Mouse (Mus musculus): Measurements from ENCODE around the gene Vmn2r106. TPM values are rescaled to one million over a fixed set of nuclear protein-coding genes. Genes with fewer than 3 reads are reported as not detected.

The Vmn2r106 gene
- not detected for polyA plus RNA-seq (2017; shearing (Covaris generic))

DNA sequence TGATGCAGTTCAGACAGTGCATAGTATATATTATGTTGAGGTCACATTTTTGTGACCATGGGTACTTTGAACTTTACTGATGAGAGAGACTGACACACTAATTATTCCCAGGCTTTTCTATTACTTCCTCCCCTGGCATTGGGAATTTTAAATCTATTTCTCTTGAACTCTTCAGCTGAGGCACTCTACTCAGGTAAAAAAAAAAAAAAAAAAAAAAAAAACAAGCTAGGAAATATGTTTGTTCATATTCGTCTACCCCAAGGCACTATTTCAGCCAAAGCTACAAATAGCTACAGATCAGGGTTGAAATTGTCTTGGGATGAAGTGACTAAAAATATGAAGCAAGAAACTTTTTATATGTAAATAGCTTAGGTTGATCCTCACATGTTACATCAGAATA, at the start of gene Vmn2r106:
Vmn2r106 (minus strand) TSS at position 101 of the 400 bp plus-strand sequence.

GRCm38 (mm10) chr17:20234952-20235351, 50.4 kb downstream of the Vmn2r106 start, which contains the start of gene Vmn2r105:
Gene Vmn2r105, minus strand, starts transcription at chr17:20235052.

Other genes with a start within 250 kb of the Vmn2r106 start
- not detected for gene Vmn2r104, start 237.2 kb downstream of the Vmn2r106 start, polyA plus RNA-seq (2017; shearing (Covaris generic))
- not detected for gene Fpr-rs7, start 171.3 kb downstream of the Vmn2r106 start, polyA plus RNA-seq (2017; shearing (Covaris generic))
- not detected for gene Fpr-rs6, start 102.5 kb downstream of the Vmn2r106 start, polyA plus RNA-seq (2017; shearing (Covaris generic))
- 0.04 TPM for gene Vmn2r105, start 50.5 kb downstream of the Vmn2r106 start, polyA plus RNA-seq (2017; shearing (Covaris generic))
- not detected for gene Vmn2r107, start 59.7 kb upstream of the Vmn2r106 start, polyA plus RNA-seq (2017; shearing (Covaris generic))
- gene Vmn1r224, start 128.6 kb upstream of the Vmn2r106 start, polyA plus RNA-seq (2017; shearing (Covaris generic)): not detected
- not detected for gene Vmn2r108, start 195.8 kb upstream of the Vmn2r106 start, polyA plus RNA-seq (2017; shearing (Covaris generic))
- gene Vmn1r225, start 212.6 kb upstream of the Vmn2r106 start, polyA plus RNA-seq (2017; shearing (Covaris generic)): not detected

All from naive thymus-derived CD4-positive, alpha-beta T cell, adult 5 months (primary cell).